Mouse (Mus musculus) regulatory T cell (primary cell): Measurements from ENCODE around the gene Cacna1e.

Source experiments
- in situ Hi-C: fragments of 300-600 bp; cut with MboI, MseI; formaldehyde crosslinking; loops from one replicate; pipeline ENCODE4 v1.15.1; 2025; ENCODE audit warnings: high pct_unique_total_duplicates

The Cacna1e gene

GRCm38 (mm10) chr1:154839272-154839671 is 45.0 kb downstream of the Cacna1e start:
- in situ Hi-C loops = no loop called here

DNA sequence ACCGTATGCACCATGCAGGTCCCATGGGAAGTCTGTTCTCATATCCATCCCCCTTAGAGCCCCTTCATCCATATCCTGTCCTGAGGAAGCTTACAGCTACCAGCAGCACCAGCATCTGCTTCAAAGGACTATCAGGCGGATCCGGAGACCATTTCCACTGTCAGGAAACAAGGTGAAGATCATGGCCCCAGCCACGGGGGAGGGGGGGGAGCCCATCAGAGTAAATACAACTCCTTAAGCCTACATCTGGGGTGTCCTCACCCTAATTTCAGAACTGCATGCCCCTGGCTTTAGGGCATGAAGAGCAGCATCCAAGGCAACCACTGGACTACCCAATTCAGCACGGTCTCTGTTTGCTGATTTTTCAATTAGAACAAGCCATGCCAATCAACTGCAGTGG is 47.8 kb downstream of the Cacna1e start:
- in situ Hi-C loops = no loop called here

GRCm38 (mm10) chr1:154832168-154832539 is 52.1 kb downstream of the Cacna1e start:
- in situ Hi-C loops = no loop called here

DNA sequence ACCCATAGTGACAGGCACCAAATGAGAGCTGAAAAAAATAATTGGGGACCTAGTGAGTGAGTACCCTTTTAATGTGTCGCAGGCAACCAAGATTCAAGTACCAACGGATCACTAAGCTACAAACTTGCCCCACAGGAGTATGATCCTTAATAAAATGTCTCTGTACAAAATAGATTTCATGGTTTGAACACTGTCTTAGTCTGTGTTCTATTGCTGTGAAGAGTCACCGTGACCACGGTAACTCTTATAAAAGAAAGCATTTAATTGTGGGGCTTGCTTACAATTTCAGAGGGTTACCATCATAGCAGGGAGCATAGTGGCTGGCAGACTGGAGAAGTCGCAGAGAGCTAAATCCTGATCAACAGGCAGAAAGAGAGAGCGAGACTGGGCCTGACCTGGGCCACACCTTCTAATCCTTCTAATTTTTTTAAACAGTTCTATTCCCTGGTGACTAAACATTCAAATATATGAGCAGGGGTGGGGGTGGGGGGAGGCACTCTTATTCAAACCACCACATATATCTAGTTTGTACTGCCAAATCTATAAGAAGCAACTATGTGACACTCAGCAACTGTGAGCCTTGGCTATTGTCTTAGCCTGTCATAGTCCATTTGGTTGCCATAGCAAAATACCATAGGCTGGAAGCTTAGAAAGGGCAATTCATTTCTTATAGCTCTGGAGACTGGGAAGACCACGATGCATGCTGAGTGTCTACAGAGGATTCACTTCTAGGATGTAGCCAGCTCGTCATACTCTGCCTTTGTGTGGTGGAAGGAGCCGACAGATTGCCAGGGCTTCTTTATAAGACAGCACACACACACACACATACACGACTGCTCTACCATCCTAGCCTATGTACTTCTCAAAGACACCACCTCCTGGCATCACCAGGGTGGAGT is 52.8 kb downstream of the Cacna1e start:
- in situ Hi-C loops = no loop called here

DNA sequence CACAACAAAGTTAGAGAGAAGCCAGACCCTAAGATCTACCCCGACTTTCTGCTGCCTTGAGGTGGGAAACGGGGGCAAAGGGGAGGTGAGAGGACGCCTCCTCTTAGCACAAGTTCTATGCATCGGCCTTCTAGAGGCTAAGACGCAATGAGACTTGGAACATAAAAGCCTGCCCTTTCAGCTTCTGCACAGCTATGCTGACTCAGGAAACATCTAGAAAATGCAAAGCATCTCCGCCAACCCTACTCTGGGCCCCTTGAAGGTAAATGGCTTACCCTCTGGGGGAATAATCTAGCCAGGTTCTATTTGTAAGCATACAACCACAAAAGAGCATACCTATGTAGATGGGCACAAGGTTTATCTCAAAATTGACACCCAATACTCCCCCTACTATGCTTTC is 54.2 kb downstream of the Cacna1e start:
- in situ Hi-C loops = no loop called here

- in situ Hi-C loops = no loop called here
These were observed 61.2 kb downstream of the Cacna1e start for GRCm38 (mm10) chr1:154823098-154823497.

DNA sequence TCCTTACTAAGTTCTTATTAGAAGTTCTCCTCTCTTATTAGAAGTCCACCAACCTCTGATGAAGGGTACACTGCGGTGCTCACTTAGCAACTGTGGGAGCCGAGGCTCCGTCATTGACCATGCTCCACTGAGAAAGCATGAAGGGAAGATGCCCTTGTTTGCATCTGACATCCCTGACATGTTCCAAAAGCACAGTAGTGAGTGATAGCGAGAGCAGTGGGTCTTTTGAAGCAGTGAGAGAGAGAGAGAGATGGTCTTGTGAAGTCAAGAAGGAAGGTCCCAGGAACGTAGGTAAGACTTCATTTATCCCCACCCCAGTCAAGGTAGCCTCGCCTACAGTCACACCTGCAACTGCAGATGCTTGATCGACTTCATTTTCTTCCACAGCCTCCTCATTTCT is 63.9 kb downstream of the Cacna1e start:
- in situ Hi-C loops = no loop called here

GRCm38 (mm10) chr1:154819960-154820359 is 64.3 kb downstream of the Cacna1e start:
- in situ Hi-C loops = no loop called here

DNA sequence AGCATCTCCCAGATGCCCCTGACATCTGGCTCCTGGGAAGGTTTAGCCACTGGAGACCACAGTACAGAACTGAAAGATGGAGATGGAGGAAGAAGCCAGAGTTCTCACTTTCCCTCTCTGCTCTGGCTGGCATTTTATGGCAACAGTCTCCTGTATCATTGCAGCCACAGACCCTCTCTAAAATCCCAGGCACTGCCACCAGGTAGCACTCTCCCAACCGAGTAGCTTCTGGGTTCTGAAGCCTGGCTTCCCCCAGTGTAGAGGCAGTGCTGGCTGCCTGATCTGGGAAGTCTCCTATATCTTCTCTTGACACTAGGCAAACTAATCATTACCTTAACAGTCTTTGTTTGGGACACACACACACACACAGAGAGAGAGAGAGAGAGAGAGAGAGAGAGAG is 65.6 kb downstream of the Cacna1e start:
- in situ Hi-C loops = no loop called here

GRCm38 (mm10) chr1:154816836-154817235 is 67.5 kb downstream of the Cacna1e start:
- in situ Hi-C loops = no loop called here

DNA sequence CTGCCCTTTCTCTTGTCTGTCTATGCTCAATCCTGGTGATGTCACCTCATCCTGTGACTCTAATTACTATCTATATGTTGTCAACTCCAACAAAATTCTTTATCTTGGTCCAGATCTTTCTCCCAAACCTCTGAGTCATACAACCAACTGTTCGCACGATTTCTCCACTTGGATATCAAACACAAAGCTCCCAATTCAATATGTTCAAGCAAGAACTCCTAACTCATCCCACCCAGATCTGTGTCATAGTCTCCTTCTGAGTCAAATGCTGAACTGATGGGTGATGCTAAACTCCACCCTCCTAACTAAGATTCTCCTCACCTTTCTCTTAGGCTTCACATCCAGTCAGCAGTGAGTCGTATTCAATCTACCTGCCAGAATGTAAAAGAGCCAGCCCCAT is 68.0 kb downstream of the Cacna1e start:
- in situ Hi-C loops = no loop called here

- in situ Hi-C loops = no loop called here
These were observed 78.6 kb downstream of the Cacna1e start for GRCm38 (mm10) chr1:154805742-154806141.

DNA sequence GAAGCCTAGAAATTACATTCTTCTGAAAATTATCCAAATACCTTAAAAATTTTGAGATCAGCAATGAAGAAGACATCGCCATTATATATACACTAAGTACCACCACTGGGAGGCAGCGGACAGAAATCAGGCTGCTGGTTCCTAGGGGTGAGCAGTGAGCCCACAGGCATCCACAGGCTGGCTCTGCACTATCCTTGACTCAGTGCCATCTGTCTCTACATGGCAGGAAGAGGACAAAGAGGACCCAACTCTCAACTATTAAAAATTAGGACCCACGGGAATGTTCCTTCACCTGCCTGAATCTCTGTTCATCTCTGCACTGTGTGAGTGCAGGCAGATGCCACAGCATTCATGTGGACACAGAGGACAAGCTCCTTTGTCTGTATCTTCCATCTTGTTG is 79.3 kb downstream of the Cacna1e start:
- in situ Hi-C loops = no loop called here

DNA sequence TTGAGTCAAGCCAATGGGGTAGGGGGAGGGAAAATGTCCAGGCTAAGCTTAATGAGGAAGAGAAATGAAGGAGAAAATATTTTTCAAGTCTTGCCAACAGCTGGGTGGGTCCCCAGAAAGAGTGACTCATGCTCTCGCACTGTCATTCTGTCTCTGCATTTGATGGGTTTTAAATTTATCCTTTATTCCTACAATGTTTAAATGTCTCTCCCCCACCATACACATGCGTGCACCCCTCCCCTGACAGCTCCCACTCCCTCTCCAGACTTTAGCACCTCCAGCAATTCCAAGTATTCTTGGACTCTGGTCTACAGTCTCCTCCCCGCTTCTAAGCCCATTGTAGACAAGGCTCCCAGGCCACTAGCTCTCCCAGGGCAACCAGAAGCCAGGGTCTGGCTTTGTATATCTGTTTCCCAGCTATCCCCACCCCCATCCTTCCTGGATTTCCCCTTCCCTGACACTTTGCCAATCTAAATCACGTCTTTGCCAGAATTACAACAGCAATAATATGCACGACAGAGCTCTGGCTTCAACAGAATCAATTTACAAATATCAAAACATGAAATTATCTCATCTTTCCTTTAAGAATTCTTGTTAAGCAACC is 81.9 kb downstream of the Cacna1e start:
- in situ Hi-C loops = no loop called here

- in situ Hi-C loops = loop anchor here (10.0 to 25.0 kb wide), 2 partner anchors 1276 to 1287 kb away; no protein-coding TSS in a partner anchor
These were observed 85.0 kb downstream of the Cacna1e start for GRCm38 (mm10) chr1:154799257-154799656.

DNA sequence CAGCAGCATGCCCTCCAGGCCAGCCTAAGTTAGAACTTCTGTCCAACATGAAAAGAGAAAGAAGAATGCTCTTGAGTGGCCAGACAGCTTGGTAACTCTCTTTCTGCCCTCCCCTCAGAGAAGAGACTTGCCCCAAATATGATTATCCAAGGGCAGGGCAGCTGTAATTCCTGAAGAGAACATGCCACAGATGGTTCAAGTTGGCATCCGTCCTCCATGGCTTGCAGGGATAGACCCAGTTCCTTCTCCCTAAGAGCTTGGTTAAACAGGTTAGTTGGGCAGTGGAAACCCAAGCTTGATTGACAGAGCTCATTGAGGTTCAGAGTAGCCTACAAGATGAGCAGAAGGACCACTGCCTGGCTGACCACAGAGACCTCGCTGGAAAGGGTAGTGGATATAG is 85.5 kb downstream of the Cacna1e start:
- in situ Hi-C loops = loop anchor here (10.0 to 25.0 kb wide), 2 partner anchors 1276 to 1286 kb away; no protein-coding TSS in a partner anchor

DNA sequence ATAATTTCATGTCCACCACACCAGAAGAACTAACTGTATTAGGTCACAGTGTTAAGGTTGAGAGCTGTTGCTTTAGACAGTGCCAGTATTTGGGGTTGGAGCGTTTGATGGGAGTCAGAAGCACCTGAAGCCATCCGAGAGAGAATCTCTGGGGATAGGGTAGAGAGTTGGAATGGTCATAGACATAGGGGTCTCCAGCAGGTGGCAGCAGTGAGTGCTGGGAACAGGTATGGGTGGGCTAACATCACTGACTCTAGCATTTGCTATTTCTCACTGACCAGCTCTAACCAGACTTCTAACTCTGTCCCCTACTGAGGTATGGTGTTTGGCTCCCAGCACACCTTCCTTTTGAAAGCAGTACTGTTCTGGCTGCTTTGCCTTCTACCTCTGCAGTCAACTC is 87.6 kb downstream of the Cacna1e start:
- in situ Hi-C loops = loop anchor here (10.0 to 25.0 kb wide), 2 partner anchors 1278 to 1284 kb away; no protein-coding TSS in a partner anchor

- in situ Hi-C loops = loop anchor here (10.0 to 25.0 kb wide), 2 partner anchors 1280 to 1282 kb away; no protein-coding TSS in a partner anchor
These were observed 89.8 kb downstream of the Cacna1e start for GRCm38 (mm10) chr1:154794518-154794951.

- in situ Hi-C loops = loop anchor here (10.0 to 25.0 kb wide), 2 partner anchors 1279 to 1283 kb away; no protein-coding TSS in a partner anchor
These were observed 92.6 kb downstream of the Cacna1e start for GRCm38 (mm10) chr1:154791544-154792174.

DNA sequence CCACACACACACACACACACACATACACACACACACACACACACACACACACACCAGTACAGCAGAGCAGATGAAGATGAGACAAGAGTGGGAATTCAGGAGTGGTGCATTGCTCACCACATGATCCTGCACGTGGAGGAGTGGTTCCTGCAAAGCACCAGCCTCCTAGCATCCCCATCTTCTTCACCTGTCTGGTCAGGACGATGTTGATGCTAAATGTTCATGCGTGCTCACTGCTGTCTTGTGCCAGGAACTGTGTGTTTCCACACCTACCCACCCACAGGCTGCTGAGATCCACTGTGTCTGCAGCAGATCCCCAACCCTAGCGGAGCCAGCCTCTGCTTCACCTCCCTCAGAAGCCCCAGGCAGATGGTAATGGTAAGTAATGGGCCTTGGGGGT is 95.8 kb downstream of the Cacna1e start:
- in situ Hi-C loops = loop anchor here (5.0 to 25.0 kb wide), 3 partner anchors 219 to 1276 kb away; no protein-coding TSS in a partner anchor

DNA sequence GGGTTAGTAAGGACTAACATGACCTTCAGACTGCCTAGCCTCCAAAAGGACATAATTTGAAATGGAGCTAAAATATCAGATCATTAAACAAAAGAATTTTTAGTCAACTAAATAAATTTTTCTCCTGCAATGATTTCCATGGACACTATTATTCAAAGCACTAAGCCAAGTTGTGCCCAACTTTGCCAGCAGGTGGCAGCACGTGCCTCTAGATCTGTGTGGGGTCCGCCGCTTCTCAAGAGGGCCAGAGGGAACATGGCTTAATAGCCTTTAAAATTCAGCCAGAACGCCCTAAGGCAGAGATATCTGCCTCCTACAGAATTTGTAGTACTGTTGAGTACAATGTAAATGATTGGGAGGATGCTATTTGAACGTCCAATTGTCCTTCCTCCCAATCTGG is 96.2 kb downstream of the Cacna1e start:
- in situ Hi-C loops = loop anchor here (5.0 to 25.0 kb wide), 3 partner anchors 219 to 1276 kb away; no protein-coding TSS in a partner anchor

GRCm38 (mm10) chr1:154787418-154787817 is 96.9 kb downstream of the Cacna1e start:
- in situ Hi-C loops = loop anchor here (5.0 to 25.0 kb wide), 3 partner anchors 220 to 1275 kb away; no protein-coding TSS in a partner anchor
